Mouse (Mus musculus): ENCODE data around the gene Tmem50b. TPM values are rescaled to one million over a fixed set of nuclear protein-coding genes. Genes with fewer than 3 reads are reported as not detected.
A peak's percentile ranks its signal among the peaks of the same experiment; 100 is the strongest.
"Not testable (repeated sequence)": the region's sequence is repeated elsewhere in the genome, so short reads cannot be mapped to it uniquely, and the experiment has no call there.

Gene Tmem50b
- polyA plus RNA-seq (2011; ENCODE audit: insufficient read length, low read depth, missing spikeins) = 25.4 and 27.7 TPM in 2 replicates

- H3K27ac ChIP-seq (ENCODE audit: insufficient read depth, low read length) = no peak within 1 kb of the TSS
- no peaks in the 10 kb centered on the region for H3K4me1 ChIP-seq (ENCODE audit: control insufficient read depth, insufficient read depth, low read length)
- peak within 1 kb of the TSS; percentile 78 for H3K4me3 ChIP-seq (ENCODE audit: insufficient read depth, low read length)
- no peak for TF ChIP-seq CTCF (IDR thresholded peaks at IDR 0.05; ENCODE audit: borderline replicate concordance, insufficient read depth, low read length)
- no peak for TF ChIP-seq POLR2A (IDR thresholded peaks at IDR 0.05; ENCODE audit: low read depth, low read length)
Observed at GRCm38 (mm10) chr16:91597672-91598010, at the start of gene Tmem50b. Gene Tmem50b (minus strand): TSS chr16:91597800.

GRCm38 (mm10) chr16:91646681-91647419 lies 49.2 kb upstream of the Tmem50b start, which contains the start of gene Gart:
Gene Gart (minus strand): TSS chr16:91646952.
- H3K27ac ChIP-seq (ENCODE audit: insufficient read depth, low read length) = peak within 1 kb of the TSS; percentile 95
- TF ChIP-seq CTCF (IDR thresholded peaks at IDR 0.05; ENCODE audit: borderline replicate concordance, insufficient read depth, low read length) = no peak
- TF ChIP-seq POLR2A (IDR thresholded peaks at IDR 0.05; ENCODE audit: low read depth, low read length) = peak; percentile 99
- peak within 1 kb of the TSS; percentile 98 for H3K4me3 ChIP-seq (ENCODE audit: insufficient read depth, low read length)
- no peaks in the 10 kb centered on the region for H3K4me1 ChIP-seq (ENCODE audit: control insufficient read depth, insufficient read depth, low read length)

GRCm38 (mm10) chr16:91645995-91646602 lies 48.5 kb upstream of the Tmem50b start:
- no peak overlapping the region for H3K27ac ChIP-seq (ENCODE audit: insufficient read depth, low read length)
- no peaks in the 10 kb centered on the region for H3K4me1 ChIP-seq (ENCODE audit: control insufficient read depth, insufficient read depth, low read length)
- TF ChIP-seq POLR2A (IDR thresholded peaks at IDR 0.05; ENCODE audit: low read depth, low read length) (no peak), CTCF (IDR thresholded peaks at IDR 0.05; ENCODE audit: borderline replicate concordance, insufficient read depth, low read length) (no peak)
- H3K4me3 ChIP-seq (ENCODE audit: insufficient read depth, low read length) = peak overlapping the region; percentile 95

- not testable (repeated sequence) for H3K4me1 ChIP-seq (ENCODE audit: control insufficient read depth, insufficient read depth, low read length); H3K27ac ChIP-seq (ENCODE audit: insufficient read depth, low read length); H3K4me3 ChIP-seq (ENCODE audit: insufficient read depth, low read length)
Observed at GRCm38 (mm10) chr16:91645420-91645819, 47.8 kb upstream of the Tmem50b start.

GRCm38 (mm10) chr16:91644901-91645300 lies 47.3 kb upstream of the Tmem50b start:
- Histone ChIP-seq H3K4me1 (ENCODE audit: control insufficient read depth, insufficient read depth, low read length) (no peaks in the 10 kb centered on the region), H3K4me3 (ENCODE audit: insufficient read depth, low read length) (no peak overlapping the region), H3K27ac (ENCODE audit: insufficient read depth, low read length) (no peak overlapping the region)
- TF ChIP-seq POLR2A (IDR thresholded peaks at IDR 0.05; ENCODE audit: low read depth, low read length) (no peak), CTCF (IDR thresholded peaks at IDR 0.05; ENCODE audit: borderline replicate concordance, insufficient read depth, low read length) (no peak)

GRCm38 (mm10) chr16:91640171-91640570 lies 42.6 kb upstream of the Tmem50b start:
- TF ChIP-seq POLR2A (IDR thresholded peaks at IDR 0.05; ENCODE audit: low read depth, low read length) (no peak), CTCF (IDR thresholded peaks at IDR 0.05; ENCODE audit: borderline replicate concordance, insufficient read depth, low read length) (no peak)
- no peak overlapping the region for H3K4me3 ChIP-seq (ENCODE audit: insufficient read depth, low read length)
- no peaks in the 10 kb centered on the region for H3K4me1 ChIP-seq (ENCODE audit: control insufficient read depth, insufficient read depth, low read length)
- no peak overlapping the region for H3K27ac ChIP-seq (ENCODE audit: insufficient read depth, low read length)

- H3K4me3 ChIP-seq (ENCODE audit: insufficient read depth, low read length) = no peak overlapping the region
- TF ChIP-seq CTCF (IDR thresholded peaks at IDR 0.05; ENCODE audit: borderline replicate concordance, insufficient read depth, low read length) (no peak), POLR2A (IDR thresholded peaks at IDR 0.05; ENCODE audit: low read depth, low read length) (no peak)
- no peak overlapping the region for H3K27ac ChIP-seq (ENCODE audit: insufficient read depth, low read length)
- H3K4me1 ChIP-seq (ENCODE audit: control insufficient read depth, insufficient read depth, low read length) = no peaks in the 10 kb centered on the region
Observed at GRCm38 (mm10) chr16:91639636-91640035, 42.0 kb upstream of the Tmem50b start.

GRCm38 (mm10) chr16:91639161-91639560 lies 41.6 kb upstream of the Tmem50b start:
- no peak for TF ChIP-seq CTCF (IDR thresholded peaks at IDR 0.05; ENCODE audit: borderline replicate concordance, insufficient read depth, low read length)
- H3K4me1 ChIP-seq (ENCODE audit: control insufficient read depth, insufficient read depth, low read length) = no peaks in the 10 kb centered on the region
- no peak overlapping the region for H3K4me3 ChIP-seq (ENCODE audit: insufficient read depth, low read length)
- H3K27ac ChIP-seq (ENCODE audit: insufficient read depth, low read length) = no peak overlapping the region

GRCm38 (mm10) chr16:91633641-91634040 lies 36.0 kb upstream of the Tmem50b start:
- Histone ChIP-seq H3K27ac (ENCODE audit: insufficient read depth, low read length) (no peak overlapping the region), H3K4me3 (ENCODE audit: insufficient read depth, low read length) (no peak overlapping the region), H3K4me1 (ENCODE audit: control insufficient read depth, insufficient read depth, low read length) (no peaks in the 10 kb centered on the region)
- TF ChIP-seq CTCF (IDR thresholded peaks at IDR 0.05; ENCODE audit: borderline replicate concordance, insufficient read depth, low read length) = no peak
- TF ChIP-seq POLR2A (IDR thresholded peaks at IDR 0.05; ENCODE audit: low read depth, low read length) = no peak

GRCm38 (mm10) chr16:91632940-91633339 lies 35.3 kb upstream of the Tmem50b start:
- no peak for TF ChIP-seq POLR2A (IDR thresholded peaks at IDR 0.05; ENCODE audit: low read depth, low read length)
- Histone ChIP-seq H3K27ac (ENCODE audit: insufficient read depth, low read length) (no peak overlapping the region), H3K4me3 (ENCODE audit: insufficient read depth, low read length) (no peak overlapping the region), H3K4me1 (ENCODE audit: control insufficient read depth, insufficient read depth, low read length) (no peaks in the 10 kb centered on the region)
